Mouse (Mus musculus) mouse trophoblast stem cell (cell line): ENCODE data around the gene Etv6.

Source experiments
- in situ Hi-C, 2 experiments: fragments of 300-500 bp; cut with MseI, MboI; formaldehyde crosslinking; loops; 2 replicates in 1 of 2; 3 replicates in 1 of 2; pipeline ENCODE4 v1.15.1; 2025

The Etv6 gene

DNA sequence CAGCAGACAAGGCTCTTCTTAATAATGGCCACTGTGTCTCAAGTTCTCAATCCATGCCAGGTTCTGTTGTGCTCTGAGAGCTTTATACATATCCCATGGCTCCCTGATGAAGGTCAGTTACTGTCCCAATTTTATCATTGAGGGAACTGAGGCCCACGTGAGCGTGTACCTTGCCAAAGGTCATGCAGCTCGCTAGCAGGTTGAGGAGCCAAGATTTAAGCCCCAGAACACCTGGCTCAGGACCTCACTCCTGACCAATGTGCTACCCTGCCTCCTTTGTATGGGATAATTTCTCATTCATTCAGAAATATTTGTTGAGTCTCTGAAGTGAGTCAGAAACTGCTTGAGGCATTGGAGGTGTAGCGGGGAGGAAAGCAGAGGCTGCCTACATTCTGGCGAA is 170.8 kb downstream of the Etv6 start:
- in situ Hi-C loops = no loop called here

DNA sequence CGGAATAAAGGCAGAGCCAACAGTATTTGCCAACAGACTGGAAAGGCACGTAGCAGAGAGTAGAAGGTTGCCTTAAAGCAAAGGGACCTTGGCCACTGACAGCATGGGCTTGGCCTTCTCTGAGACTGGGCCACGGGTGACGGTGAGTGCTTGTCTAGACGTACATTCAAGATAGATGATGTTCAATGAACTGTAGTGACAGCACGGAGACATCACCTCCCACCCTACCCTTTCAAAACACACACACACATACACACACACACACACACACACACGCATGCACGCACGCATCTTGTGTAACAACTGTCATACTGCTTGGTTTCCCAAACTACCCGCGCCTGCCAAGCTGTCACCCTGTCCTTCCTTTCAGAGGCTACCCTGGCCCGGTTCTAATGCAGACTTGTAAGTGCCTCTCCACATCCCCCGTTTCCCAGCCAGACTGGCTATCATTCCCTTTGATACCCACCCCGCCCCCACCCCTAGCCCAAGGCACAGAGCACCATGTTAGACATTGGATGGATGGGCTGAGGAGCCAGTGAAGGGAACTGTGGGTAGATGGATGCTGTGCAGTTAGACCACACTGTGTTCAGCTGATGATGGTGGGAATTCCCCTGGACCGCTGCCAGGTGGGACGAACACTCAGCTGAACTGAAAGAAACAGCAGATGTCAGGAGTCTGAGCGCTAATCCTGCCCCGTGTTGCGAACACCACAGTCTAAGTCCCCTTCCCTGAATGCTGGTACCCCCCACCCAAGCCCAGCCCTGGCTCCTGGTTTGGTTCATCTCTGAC is 172.1 kb downstream of the Etv6 start:
- in situ Hi-C loops = no loop called here

DNA sequence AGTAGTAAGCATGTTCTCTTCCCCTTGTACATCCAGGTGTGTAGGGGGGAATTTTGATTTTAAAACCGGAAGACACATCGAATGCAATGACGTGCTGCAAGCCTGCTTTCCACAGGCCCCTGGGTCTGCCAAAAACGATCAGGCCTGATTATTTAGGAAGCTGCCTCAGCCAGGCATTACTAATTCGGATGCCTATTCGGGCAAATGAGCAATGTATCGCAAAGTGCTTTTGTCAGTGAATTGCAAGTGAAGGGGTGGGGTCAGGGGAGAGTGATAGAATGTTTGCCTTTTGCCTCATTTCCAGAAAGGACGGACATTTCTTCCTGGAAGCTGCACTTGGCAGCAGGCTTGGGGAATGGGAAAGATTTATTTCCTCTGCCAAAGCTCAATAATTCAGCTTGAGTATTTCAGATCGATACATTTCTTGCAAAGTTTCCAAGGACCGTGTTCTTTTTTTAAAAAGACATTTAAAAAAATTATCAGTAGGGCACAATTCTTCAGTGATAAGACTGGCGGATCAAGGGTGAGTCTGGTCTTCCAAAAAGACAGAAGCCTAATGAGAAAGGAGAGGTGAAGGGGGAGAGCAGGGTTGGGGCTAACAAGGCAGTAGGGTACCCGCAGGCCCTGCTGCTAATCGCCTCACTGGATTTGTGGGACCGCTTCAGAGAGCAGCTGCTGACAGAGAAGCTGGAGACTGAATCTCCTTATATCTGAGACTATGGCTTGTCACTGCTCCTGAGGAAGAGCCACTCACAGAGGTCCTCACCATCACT is 172.9 kb downstream of the Etv6 start:
- in situ Hi-C loops = no loop called here

DNA sequence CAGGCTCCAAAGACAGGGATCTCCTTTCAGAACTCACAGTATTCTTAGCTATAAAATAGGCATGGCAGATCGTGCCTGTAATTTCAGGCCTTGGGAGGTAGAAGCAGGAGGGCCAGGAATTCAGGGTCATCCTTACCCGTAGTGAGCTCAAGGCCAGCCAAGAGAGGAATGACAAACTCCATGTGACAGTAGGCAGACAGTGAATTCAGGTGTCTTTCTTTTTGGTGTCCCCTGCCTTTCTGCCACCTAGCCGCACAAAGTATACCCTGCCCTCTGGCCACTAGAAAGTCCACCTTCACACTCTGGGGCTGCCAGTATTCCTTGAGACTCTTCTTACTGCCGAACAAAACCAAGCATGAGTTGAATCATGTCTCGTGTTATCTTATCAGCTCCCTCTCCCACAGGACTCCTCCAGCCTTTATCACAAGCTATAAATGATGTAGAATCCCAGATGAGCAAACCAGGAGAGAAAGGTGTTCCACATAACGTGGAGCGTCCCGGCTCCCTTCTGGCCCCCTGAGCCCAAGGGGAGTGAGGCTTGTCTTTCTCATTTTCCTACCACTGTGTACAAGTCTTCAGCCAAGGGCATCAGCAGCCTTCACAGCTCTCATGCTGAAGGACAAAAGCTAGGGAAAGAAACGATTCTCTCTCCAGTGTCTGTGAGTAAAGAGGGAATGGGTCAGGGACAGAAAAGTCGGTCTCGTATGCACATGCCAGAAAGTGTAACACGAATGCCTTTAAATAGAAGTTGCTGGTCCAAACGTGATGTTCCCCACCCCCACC is 175.4 kb downstream of the Etv6 start:
- in situ Hi-C loops = no loop called here

DNA sequence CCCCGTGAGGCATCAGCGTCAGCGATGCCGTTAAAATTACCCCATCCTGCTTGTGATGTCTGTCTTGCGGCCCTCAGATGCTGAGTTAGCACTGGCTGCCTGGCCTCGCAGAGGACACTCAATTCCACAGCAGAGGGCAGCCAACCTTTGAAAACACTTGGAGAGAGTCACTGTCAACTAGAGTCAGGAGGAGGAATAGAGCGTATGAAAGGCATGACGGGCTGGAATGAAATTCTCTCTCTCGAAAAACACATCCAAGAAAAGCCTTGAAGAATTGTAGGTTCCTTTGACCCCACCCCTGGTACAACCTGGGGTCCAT is 175.9 kb downstream of the Etv6 start:
- in situ Hi-C loops = no loop called here

DNA sequence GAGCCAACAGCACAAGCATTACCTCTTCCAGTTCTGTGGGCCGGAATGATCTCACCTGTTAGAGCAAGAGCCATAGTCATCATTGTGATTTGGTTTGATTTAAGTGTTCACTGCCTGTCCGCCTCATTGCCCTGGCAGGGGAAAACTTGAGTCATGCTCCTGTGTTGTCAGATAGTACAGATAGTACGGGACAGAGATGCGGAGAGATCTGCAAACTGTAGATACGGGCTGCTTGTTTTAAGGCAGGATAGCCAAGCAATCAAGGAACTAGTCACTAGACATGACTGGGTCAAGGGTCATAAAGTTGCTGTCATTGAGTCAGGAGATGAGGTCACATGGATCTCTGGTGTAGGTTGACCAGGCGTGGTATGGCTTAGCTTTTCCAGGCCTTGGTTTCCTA is 182.2 kb downstream of the Etv6 start:
- in situ Hi-C loops = no loop called here

DNA sequence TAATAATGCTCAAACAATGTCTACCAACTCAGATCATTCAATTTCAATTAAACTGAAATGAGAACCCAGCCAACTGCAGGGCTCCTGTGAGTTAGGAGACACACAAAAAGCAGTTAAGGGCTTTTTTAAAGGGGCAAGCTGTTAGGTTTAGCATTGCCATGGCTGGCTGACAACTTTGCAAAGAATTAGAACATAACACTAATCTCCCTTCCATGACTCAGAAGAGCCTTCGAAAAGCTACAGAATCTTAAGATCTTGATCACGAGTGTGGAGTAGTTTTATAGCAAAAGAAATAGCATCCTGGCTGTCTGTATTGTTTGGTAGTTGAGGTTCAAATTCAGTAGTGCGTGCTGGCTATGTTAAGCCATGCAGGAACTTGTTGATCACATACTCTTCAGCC is 182.9 kb downstream of the Etv6 start:
- in situ Hi-C loops = no loop called here

DNA sequence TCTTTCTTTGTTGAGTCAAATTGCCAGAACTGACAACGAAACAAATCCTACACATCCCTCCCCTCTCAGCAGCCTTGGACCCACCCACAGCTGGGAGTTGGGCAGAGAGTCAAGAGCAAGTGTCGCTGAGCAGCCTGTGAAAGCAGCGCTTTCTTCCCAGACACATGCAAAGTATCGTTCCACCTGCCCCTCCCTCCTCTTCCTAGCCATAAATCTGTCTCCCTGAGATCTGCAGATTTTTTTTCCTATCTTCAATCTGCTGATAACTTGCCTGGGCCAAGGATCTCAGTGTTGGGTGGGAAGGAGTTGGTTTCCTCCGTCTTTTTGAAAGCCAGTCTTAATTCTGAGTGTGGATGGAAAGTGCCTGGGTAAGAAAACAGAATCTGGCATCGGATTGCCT is 183.9 kb downstream of the Etv6 start:
- in situ Hi-C loops = no loop called here

DNA sequence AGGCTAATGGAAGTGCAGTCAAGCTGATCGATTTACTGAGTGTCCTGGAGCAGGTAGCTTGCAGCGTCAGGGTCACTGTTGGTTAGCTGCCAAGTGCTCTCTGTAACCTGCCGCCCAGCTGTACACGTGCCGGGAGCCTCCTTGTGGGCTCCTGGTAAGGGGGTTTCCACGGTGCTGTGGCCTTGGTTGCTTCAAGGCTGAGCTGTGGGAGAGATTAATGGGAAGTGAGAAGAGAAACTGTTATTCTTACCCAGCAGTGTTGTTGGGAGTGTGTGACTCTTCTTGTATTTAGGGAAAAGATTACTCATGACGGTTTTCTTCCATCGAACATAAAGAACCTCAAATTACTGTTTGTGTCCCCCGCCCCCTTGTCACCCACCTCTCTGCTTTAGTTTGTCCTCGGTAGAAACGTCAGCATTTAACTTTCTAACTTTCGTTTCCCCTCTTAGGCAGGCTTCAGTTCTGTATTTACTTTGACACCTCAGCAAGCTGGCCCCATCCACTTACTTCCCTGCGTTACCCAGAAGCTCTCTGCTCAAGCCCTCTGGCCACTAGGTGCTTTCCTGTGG is 184.8 kb downstream of the Etv6 start:
- in situ Hi-C loops = no loop called here

DNA sequence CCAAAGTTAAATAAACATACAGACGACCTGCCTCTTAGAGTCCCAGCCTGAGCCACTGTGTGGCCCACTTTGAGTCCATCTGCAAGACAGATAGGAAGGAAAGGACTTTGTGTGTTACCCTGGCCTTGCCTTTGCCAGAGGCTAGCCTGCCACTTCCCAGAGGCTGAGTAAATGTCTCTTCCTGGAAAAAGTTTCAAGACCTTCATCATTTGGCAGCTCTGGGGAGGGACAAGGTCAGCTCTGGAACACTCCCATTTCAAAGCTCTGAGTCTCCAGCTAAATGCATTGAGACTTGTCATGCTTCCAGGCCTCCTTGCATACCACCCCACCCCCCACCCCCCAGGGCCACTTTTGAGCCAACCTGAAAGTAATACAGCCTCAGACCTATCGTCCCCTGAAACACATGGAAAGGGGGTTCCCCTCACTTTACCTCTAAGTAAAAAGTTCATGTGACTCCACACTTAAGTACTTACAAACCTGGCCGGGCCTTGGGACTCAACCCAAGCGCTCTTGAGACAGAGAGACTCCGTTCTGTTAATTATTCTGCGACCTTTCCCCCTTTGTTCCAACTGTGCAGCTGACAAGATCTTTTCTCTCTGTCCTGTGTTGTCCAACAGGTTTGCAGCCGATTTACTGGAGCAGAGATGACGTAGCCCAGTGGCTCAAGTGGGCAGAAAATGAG is 186.9 kb downstream of the Etv6 start:
- in situ Hi-C loops = no loop called here

DNA sequence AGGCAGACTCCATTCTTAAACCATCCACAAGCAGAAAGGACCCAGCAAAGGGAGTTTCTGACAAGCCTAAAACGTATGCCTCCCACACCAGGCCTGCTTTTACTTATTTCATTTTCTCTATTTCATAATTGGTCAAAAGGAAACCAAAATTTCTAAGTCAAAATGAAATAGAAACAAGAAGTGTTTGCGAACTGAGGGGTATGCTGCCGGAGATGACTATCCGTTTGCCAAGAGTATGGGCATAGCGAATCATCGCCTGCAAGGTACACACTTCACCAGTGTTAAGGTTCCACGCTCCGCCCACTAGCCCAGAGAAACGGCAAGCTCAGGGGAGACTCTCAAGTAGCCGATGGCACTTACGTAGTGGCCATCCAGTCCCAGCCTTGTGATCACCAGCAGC is 190.1 kb downstream of the Etv6 start:
- in situ Hi-C loops = no loop called here

DNA sequence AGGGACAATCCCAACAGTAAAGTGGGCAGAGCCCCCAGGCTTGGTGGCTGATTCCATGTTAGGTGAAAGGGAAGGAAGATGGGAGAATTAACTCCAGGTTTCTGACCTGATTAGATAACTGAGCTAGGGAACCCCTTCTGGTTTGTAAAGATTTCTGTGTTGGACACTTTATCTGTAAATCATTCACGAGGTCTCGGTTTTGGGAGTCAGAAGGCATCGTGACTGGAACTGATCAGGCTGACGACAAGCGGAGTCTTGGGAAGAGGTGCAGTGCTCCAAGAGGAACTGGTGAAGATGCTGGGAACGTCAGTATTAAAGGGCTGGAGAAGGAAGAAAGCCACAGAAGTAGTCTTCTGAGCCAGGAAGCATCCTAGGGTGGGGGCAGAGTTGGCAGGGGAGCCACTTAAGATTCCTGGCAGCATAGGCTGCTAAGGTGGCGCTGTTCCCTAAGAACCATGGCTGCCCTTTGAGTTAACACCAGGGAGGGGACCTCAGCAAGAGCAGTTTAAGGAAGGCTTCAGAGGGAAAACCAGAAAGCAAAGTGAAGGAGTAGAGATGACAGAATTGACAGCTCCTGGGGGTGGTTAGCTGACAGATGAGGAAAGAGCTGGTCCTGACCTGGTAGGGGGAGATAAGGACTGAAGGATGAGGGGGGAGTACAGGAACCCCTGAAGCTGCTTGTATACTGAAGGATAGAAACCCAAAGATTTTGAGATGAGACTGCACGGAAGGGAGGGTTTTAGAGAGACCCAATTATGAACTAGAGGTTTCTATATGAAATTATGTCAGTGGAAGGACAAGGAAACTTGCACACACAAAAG is 191.1 kb downstream of the Etv6 start:
- in situ Hi-C loops = no loop called here

DNA sequence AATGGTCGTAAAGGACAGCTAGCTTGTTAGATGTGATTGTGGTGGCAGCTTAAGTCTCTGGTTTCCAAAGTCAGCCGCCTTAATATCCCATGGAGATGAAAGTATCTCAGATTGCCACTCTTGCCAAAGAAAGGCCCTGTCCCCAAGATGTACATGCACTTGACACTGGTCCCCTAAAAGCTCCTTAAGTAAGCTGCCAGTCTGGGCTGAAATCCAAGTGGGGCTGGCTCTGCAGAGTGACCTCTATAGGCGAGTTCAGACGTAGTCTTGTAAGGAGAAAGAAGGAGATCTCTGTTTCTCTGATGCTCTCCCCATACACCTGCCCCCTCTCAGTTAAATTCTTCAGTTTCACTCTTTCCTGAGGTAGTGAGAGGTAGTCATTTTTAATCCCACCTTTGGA is 200.8 kb downstream of the Etv6 start:
- in situ Hi-C loops = loop anchor here in 1 of 2 experiments (10.0 kb wide), 1 partner anchor 272 kb away; no protein-coding TSS in a partner anchor

DNA sequence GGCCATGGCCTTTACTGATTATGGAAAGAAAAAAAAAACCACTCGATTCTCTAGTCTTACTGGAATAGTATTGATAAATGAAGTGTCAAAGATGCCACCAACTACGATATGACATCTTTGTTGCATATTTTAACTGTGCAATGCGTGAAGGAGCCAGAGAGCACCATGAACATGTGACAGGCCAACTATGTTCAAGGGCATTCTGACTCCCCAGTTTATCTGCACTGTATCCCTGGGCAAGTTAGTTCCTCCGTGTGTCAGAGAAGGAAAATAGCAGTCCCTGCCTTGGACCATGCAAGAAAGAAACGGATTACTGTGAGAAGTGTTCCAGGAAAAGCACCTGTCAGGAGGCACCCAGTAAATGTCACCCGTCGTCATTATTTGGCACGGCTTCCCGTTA is 203.0 kb downstream of the Etv6 start:
- in situ Hi-C loops = loop anchor here in 1 of 2 experiments (10.0 kb wide), 1 partner anchor 274 kb away; no protein-coding TSS in a partner anchor

DNA sequence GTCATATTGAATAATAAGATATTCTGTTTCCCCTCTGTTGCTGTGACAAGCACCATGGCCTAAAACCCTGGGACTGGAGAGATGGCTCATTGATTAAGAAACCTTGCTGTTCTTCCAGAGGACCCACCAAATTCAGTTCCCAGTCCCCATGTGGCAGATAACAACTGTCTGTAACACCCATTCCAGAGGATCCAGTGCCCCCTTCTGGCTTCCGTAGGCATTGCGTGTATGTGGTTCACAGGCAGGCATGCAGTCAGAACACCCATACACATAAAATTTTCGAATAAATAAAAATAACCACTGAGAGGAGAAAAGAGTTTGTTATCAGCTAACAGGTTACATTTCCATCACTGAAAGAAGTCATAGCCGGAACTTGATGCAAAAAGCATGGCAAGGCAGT is 205.5 kb downstream of the Etv6 start:
- in situ Hi-C loops = loop anchor here (10.0 kb wide), 2 partner anchors 144 to 276 kb away; no protein-coding TSS in a partner anchor

DNA sequence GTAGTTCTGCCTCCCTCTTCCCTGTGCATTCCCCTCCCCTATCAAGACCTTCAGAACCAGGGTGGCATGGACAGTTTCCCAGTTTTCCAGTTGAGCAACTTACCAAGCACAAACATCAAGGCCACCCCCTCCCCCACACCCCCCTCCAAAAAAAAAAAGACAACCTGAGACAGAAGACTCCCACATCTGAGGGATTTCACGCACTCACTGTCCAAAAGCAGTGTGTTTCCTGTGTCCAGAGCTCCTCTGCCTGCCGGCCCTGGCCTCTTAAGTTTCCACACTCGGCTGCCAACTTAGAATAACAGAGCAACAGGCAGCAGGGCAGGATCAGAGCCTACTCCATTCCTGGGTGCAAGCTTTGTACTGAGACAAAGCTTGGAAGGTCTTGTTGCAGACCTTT is 207.6 kb downstream of the Etv6 start:
- in situ Hi-C loops = loop anchor here (10.0 kb wide), 2 partner anchors 142 to 278 kb away; no protein-coding TSS in a partner anchor

DNA sequence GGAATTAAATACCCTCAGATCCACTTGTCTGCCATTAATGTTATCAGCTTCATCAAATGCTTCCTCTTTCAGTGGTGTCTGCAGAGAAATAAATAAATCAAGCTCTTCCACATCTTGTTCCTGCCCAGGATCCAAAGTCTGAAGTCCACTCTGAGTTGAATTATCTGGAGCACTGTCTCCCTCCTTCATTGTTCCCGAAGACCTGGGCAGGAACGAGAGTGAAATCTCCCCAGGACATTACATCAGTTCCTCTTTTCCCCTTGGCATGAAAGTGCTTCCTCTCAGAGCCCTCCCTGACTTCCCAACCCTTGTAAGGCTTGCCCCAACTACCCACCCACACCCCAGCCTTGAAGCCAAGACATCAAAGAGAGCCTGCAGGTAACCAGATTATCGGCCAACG is 208.0 kb downstream of the Etv6 start:
- in situ Hi-C loops = loop anchor here (10.0 kb wide), 2 partner anchors 141 to 279 kb away; no protein-coding TSS in a partner anchor

DNA sequence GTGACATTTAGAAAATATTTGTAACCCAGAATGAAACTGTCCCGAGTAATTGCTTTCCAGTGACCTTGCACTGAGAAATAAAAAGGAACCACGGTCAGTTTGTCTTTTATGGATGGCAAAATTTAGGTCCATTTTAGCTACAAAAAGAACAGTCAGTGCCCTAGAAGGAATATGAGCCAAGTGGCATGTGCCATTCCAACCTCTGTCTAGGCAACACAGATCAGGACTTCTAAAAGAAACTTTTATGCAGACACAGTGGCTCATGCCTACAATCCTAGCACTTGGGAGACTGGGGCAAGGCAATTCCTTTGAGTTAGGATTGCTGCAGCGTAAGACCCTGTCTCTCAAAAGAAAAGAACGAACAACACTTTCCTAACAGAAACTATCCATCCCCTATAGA is 208.6 kb downstream of the Etv6 start:
- in situ Hi-C loops = loop anchor here (10.0 kb wide), 2 partner anchors 141 to 279 kb away; no protein-coding TSS in a partner anchor

DNA sequence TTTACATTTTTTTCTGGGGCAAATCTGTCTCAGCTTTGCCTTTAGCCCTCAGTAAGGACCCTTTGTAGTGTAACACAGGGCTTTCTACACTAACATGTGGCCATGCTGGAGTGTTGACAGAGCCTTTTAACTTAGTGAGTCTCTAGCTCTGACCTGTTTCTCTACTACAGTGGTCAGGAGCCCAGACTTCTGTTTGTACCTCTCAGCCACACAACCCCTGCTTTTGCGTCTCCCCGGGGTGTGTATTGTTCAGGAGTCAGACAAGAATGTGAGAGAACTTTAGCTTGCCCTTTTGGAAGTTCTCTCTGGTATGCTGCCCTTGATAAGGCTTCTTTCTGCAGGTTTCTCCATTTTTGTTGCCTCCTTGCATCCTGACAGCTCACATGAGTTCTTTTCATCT is 210.6 kb downstream of the Etv6 start:
- in situ Hi-C loops = loop anchor here (10.0 kb wide), 2 partner anchors 139 to 281 kb away; no protein-coding TSS in a partner anchor

DNA sequence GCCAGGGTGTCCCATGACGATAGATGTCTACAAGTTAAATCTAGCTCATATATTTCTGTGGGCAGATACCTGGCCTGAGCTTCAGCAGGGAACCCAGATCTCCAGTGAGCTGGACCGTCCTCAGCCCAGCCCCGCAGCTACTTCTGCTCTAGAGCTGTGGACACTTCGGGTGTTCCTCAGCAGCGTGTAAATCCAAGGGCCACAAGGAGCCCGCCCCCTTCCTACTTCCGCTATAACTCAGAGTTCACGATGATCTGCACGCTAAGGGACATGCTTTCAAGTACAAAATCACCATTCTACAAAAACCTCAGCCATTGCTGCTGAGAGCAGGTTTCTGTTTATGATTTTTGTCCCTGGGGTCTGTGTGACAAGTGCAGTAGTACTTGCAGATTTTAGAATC is 211.8 kb downstream of the Etv6 start:
- in situ Hi-C loops = loop anchor here (10.0 kb wide), 2 partner anchors 137 to 283 kb away; no protein-coding TSS in a partner anchor
